Mouse (Mus musculus) embryonic fibroblast, embryonic 13.5 days (primary cell): ENCODE measurements around the gene Chmp1a.
A peak's percentile ranks its signal among the peaks of the same experiment; 100 is the strongest.

Experiments used
- CTCF ChIP-seq: IDR thresholded peaks from 2 replicates; pipeline ENCODE4 v1.5.1; 2011; ENCODE audit warnings: mild to moderate bottlenecking, control low read depth, low read length, moderate library complexity, borderline replicate concordance; ENCODE audit not compliant: insufficient read depth
- POLR2A ChIP-seq: IDR thresholded peaks from 2 replicates; pipeline ENCODE4 v1.6.1; 2011; ENCODE audit warnings: low read depth, mild to moderate bottlenecking, control low read depth, low read length, moderate library complexity

DNA sequence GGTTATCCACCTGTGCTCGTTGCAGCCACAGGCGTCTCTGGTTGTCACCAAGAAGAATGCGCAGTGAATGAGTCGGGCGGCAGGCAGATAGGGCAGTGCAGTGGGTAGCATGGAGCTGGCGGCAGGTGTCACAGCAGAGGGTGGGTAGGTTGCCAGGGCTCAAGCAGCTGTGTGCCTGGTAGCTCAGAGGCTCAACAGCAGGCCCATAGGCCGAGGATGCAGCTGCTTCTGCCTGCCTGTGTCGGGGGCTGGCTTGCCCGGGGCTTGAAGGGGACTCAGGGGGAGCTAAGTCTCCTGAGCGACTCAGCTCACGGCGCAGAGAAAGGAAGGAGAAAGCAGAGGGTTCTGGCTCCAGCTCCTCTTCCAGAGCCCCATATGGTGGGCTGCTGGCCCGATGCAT, 20.7 kb upstream of the Chmp1a start:
- TF ChIP-seq CTCF, result no peak
- TF ChIP-seq POLR2A, result 0 out of 2 replicates have a peak, but pooled peaks have one; percentile 1
